Mouse (Mus musculus) MEL (cell line): ENCODE measurements around the gene Ncaph2. TPM values are rescaled to one million over a fixed set of nuclear protein-coding genes. Genes with fewer than 3 reads are reported as not detected.

ENCODE experiments used
- DNase-seq: peaks from one replicate; pipeline ENCODE4 v3.0.0; 2011; ENCODE audit warnings: low read depth, low spot score
- H3K27ac ChIP-seq: 2 replicates; pipeline ENCODE4 v1.5.1; 2012; ENCODE audit warnings: low read depth, mild to moderate bottlenecking, control low read depth, low read length, moderate library complexity; ENCODE audit not compliant: control insufficient read depth
- H3K27me3 ChIP-seq, 2 experiments: fragments of 150-350 bp in 1 of 2; sonication (generic) in 1 of 2; 2 replicates each; pipeline ENCODE4 v1.6.1; 2012; ENCODE audit warnings: low read length in 2 of 2, mild to moderate bottlenecking in 2 of 2, improper control_type of control experiment in 1 of 2, moderate library complexity in 1 of 2; ENCODE audit not compliant: insufficient read depth in 2 of 2, control insufficient read depth in 1 of 2
- H3K36me3 ChIP-seq, 2 experiments: 2 replicates each; pipeline ENCODE4 v1.6.1; 2012 to 2014; ENCODE audit warnings: low read length in 2 of 2, improper control_type of control experiment in 1 of 2, inconsistent platforms in 1 of 2, mild to moderate bottlenecking in 1 of 2; ENCODE audit not compliant: insufficient read depth in 2 of 2, control insufficient read depth in 1 of 2
- H3K4me1 ChIP-seq, 2 experiments: fragments of 150-350 bp in 1 of 2; sonication (generic) in 1 of 2; 2 replicates each; pipeline ENCODE4 v1.6.1; 2012; ENCODE audit warnings: low read length in 2 of 2, improper control_type of control experiment in 1 of 2, mild to moderate bottlenecking in 1 of 2; ENCODE audit not compliant: insufficient read depth in 2 of 2, control insufficient read depth in 1 of 2
- H3K4me3 ChIP-seq, 2 experiments: fragments of 150-350 bp in 1 of 2; sonication (generic) in 1 of 2; 2 replicates each; pipeline ENCODE4 v1.5.1; 2012; ENCODE audit warnings: low read depth in 2 of 2, low read length in 2 of 2, mild to moderate bottlenecking in 2 of 2, moderate library complexity in 2 of 2, control low read depth in 1 of 2, improper control_type of control experiment in 1 of 2; ENCODE audit not compliant: control insufficient read depth in 1 of 2, insufficient read depth in 1 of 2
- H3K79me2 ChIP-seq: 2 replicates; pipeline ENCODE4 v1.6.1; 2012; ENCODE audit warnings: mild to moderate bottlenecking, low read length, moderate library complexity; ENCODE audit not compliant: control insufficient read depth, poor library complexity, insufficient read depth
- H3K9ac ChIP-seq: 2 replicates; pipeline ENCODE4 v1.6.1; 2012; ENCODE audit warnings: low read depth, mild to moderate bottlenecking, control low read depth, low read length, moderate library complexity; ENCODE audit not compliant: control insufficient read depth, poor library complexity, severe bottlenecking
- H3K9me3 ChIP-seq: fragments of 150-350 bp; sonication (generic); replicated peaks from 2 replicates; pipeline ENCODE4 v1.6.1; 2012; ENCODE audit warnings: mild to moderate bottlenecking, low read length, improper control_type of control experiment, moderate library complexity; ENCODE audit not compliant: insufficient read depth
- BHLHE40 ChIP-seq: IDR thresholded peaks from 2 replicates; pipeline ENCODE4 v1.6.1; 2012; ENCODE audit warnings: low read depth, mild to moderate bottlenecking, inconsistent platforms, low read length, improper control_type of control experiment, borderline replicate concordance
- CHD2 ChIP-seq: IDR thresholded peaks from 2 replicates; pipeline ENCODE4 v1.6.1; 2011; ENCODE audit warnings: low read length, improper control_type of control experiment
- CTCF ChIP-seq, 3 experiments: IDR thresholded peaks in 2 of 3; conservative IDR thresholded peaks in 1 of 3; 2 replicates each; pipeline ENCODE4 v1.5.1; 2011 to 2012; ENCODE audit warnings: low read length in 3 of 3, low read depth in 2 of 3, mild to moderate bottlenecking in 2 of 3, improper control_type of control experiment in 1 of 3, inconsistent platforms in 1 of 3, mixed read lengths in 1 of 3, moderate library complexity in 1 of 3; ENCODE audit not compliant: control insufficient read depth in 1 of 3, insufficient read depth in 1 of 3, poor library complexity in 1 of 3, severe bottlenecking in 1 of 3
- ELF1 ChIP-seq: IDR thresholded peaks from 2 replicates; pipeline ENCODE4 v1.6.1; 2014; ENCODE audit warnings: low read depth, mild to moderate bottlenecking, inconsistent platforms, low read length, improper control_type of control experiment, moderate library complexity
- EP300 ChIP-seq, 2 experiments: IDR thresholded peaks; 2 replicates each; pipeline ENCODE4 v1.6.1; 2011; ENCODE audit warnings: improper control_type of control experiment in 2 of 2, low read length in 2 of 2, low read depth in 1 of 2, mild to moderate bottlenecking in 1 of 2
- GATA1 ChIP-seq: IDR thresholded peaks from 2 replicates; pipeline ENCODE4 v1.6.1; 2011; ENCODE audit warnings: low read depth, low read length, improper control_type of control experiment
- HCFC1 ChIP-seq: IDR thresholded peaks from 2 replicates; pipeline ENCODE4 v1.6.1; 2012; ENCODE audit warnings: low read depth, mild to moderate bottlenecking, inconsistent platforms, low read length, improper control_type of control experiment, moderate library complexity
- KAT2A ChIP-seq: conservative IDR thresholded peaks from 2 replicates; pipeline ENCODE4 v1.6.1; 2012; ENCODE audit warnings: low read depth, low read length, improper control_type of control experiment, inconsistent platforms
- MAFK ChIP-seq: IDR thresholded peaks from 2 replicates; pipeline ENCODE4 v1.6.1; 2011; ENCODE audit warnings: low read depth, mild to moderate bottlenecking, low read length, improper control_type of control experiment, borderline replicate concordance
- MAZ ChIP-seq: IDR thresholded peaks from 2 replicates; pipeline ENCODE4 v1.6.1; 2012; ENCODE audit warnings: low read depth, mild to moderate bottlenecking, inconsistent platforms, low read length, improper control_type of control experiment
- NRF1 ChIP-seq: IDR thresholded peaks from 2 replicates; pipeline ENCODE4 v1.6.1; 2014; ENCODE audit warnings: low read depth, mild to moderate bottlenecking, inconsistent platforms, low read length, improper control_type of control experiment, moderate library complexity; ENCODE audit not compliant: poor library complexity, insufficient read depth, severe bottlenecking
- POLR2AphosphoS2 ChIP-seq: IDR thresholded peaks from 2 replicates; pipeline ENCODE4 v1.6.1; 2011; ENCODE audit warnings: low read length, improper control_type of control experiment
- RAD21 ChIP-seq: IDR thresholded peaks from 2 replicates; pipeline ENCODE4 v1.6.1; 2011; ENCODE audit warnings: mild to moderate bottlenecking, low read depth, low read length, improper control_type of control experiment
- RCOR1 ChIP-seq: IDR thresholded peaks from 2 replicates; pipeline ENCODE4 v1.6.1; 2012; ENCODE audit warnings: low read depth, mild to moderate bottlenecking, inconsistent platforms, low read length, improper control_type of control experiment
- SIN3A ChIP-seq: IDR thresholded peaks from 2 replicates; pipeline ENCODE4 v1.6.1; 2012; ENCODE audit warnings: low read length, improper control_type of control experiment, inconsistent platforms
- SMC3 ChIP-seq: IDR thresholded peaks from 2 replicates; pipeline ENCODE4 v1.6.1; 2011; ENCODE audit warnings: low read depth, low read length, improper control_type of control experiment
- TCF12 ChIP-seq: IDR thresholded peaks from 2 replicates; pipeline ENCODE4 v1.6.1; 2014; ENCODE audit warnings: low read depth, mild to moderate bottlenecking, inconsistent platforms, low read length, improper control_type of control experiment, moderate library complexity
- USF1 ChIP-seq: IDR thresholded peaks from 2 replicates; pipeline ENCODE4 v1.6.1; 2014; ENCODE audit warnings: low read depth, mild to moderate bottlenecking, inconsistent platforms, low read length, improper control_type of control experiment, moderate library complexity
- ZC3H11A ChIP-seq: IDR thresholded peaks from 2 replicates; pipeline ENCODE4 v1.6.1; 2012; ENCODE audit warnings: low read depth, mild to moderate bottlenecking, inconsistent platforms, low read length, improper control_type of control experiment
- ZKSCAN1 ChIP-seq: IDR thresholded peaks from 2 replicates; pipeline ENCODE4 v1.6.1; 2012; ENCODE audit warnings: low read depth, mild to moderate bottlenecking, inconsistent platforms, low read length, improper control_type of control experiment, moderate library complexity
- ZMIZ1 ChIP-seq: IDR thresholded peaks from 2 replicates; pipeline ENCODE4 v1.6.1; 2012; ENCODE audit warnings: low read depth, mild to moderate bottlenecking, inconsistent platforms, low read length, improper control_type of control experiment, moderate library complexity
- polyA plus RNA-seq, 2 experiments: library from polyadenylated mRNA; stranded (reverse) in 1 of 2; unstranded in 1 of 2; fragments of >175 nt in 1 of 2; fragments of >200 nt in 1 of 2; gene quantifications; 2 replicates each; pipeline versions ENCODE4 v1.2.1 to v1.2.4; 2012; ENCODE audit warnings: low replicate concordance in 2 of 2, low read depth in 1 of 2; ENCODE audit not compliant: insufficient read length in 2 of 2, insufficient read depth in 1 of 2, missing spikeins in 1 of 2
- total RNA-seq: library from RNA; depleted of rRNA; stranded (reverse); fragments of 300-350 nt; gene quantifications from 2 replicates; pipeline ENCODE4 v1.2.3, GENCODE M21; 2012

Gene Ncaph2
- total and polyA plus RNA-seq, 3 experiments, result 137 to 165 (median 160) TPM

DNA sequence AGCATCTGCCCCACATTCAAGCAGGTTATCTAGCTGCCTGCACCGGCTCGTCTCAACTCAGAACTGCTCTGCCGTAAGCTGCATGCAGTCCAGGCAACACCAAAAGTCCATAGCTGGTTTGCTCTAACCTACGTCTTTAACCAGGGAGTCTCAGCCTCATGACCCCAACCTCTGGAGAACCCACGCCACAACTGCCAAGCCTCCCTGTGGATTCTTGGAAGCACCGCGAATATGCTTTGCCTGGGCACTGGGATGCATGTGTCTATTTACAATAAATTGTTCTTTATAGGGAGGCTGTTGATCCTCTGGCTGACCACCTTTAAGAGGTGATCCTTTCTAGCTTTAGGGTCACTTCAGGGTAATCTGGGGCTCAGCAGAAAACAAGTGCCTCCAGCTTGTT, 17.0 kb downstream of the Ncaph2 start:
- no peaks in the 10 kb centered on the region for H3K9me3 ChIP-seq
- peak overlapping the region; percentile 90 for H3K9ac ChIP-seq
- 0 out of 4 replicates have a peak, but pooled peaks cover 0 to 3% of the 10 kb centered on the region in 2 experiments for H3K4me1 ChIP-seq
- H3K79me2 ChIP-seq, result peaks cover 20% of the 10 kb centered on the region
- no peak overlapping the region for H3K27ac ChIP-seq
- H3K27me3 ChIP-seq, result no peaks in the 10 kb centered on the region
- TF ChIP-seq NRF1 (no peak), KAT2A (no peak), ZMIZ1 (no peak), SIN3A (no peak), SMC3 (no peak), EP300 (IDR thresholded peaks at IDR 0.05; ENCODE audit: low read depth in 1 of 2, low read length in 2 of 2) (no peak), ZC3H11A (no peak), ELF1 (no peak), CTCF (IDR thresholded peaks at IDR 0.05 in 2 of 3, conservative IDR thresholded peaks at IDR 0.05 in 1 of 3; ENCODE audit: control insufficient read depth in 1 of 3, insufficient read depth in 1 of 3, low read depth in 2 of 3, low read length in 3 of 3, poor library complexity in 1 of 3, severe bottlenecking in 1 of 3) (no peak), BHLHE40 (no peak), MAZ (no peak), USF1 (no peak), CHD2 (no peak), MAFK (no peak), TCF12 (no peak)
- H3K4me3 ChIP-seq, result peak overlapping the region; percentile 63 to 76
- DNase-seq, result peak; percentile 31
- H3K36me3 ChIP-seq, result peaks cover 3 to 5% of the 10 kb centered on the region in 2 experiments; a peak in 3 of 4 replicates

- peak; percentile 93 for DNase-seq
- Histone ChIP-seq H3K4me3 (peak overlapping the region; percentile 63 to 76), H3K36me3 (peaks cover 3 to 5% of the 10 kb centered on the region in 2 experiments; a peak in 3 of 4 replicates), H3K9ac (peak overlapping the region; percentile 90), H3K27ac (peak overlapping the region; percentile 80), H3K4me1 (0 out of 4 replicates have a peak, but pooled peaks cover 0 to 3% of the 10 kb centered on the region in 2 experiments), H3K79me2 (peaks cover 20% of the 10 kb centered on the region), H3K27me3 (no peaks in the 10 kb centered on the region), H3K9me3 (no peaks in the 10 kb centered on the region)
- TF ChIP-seq POLR2AphosphoS2 (peak; percentile 83), SMC3 (peak; percentile 32), ZMIZ1 (peak; percentile 31; the same call in 1 of the 2 replicates), ELF1 (no peak), NRF1 (0 out of 2 replicates have a peak, but pooled peaks have one; percentile 24), CTCF (IDR thresholded peaks at IDR 0.05 in 2 of 3, conservative IDR thresholded peaks at IDR 0.05 in 1 of 3; ENCODE audit: control insufficient read depth in 1 of 3, insufficient read depth in 1 of 3, low read depth in 2 of 3, low read length in 3 of 3, poor library complexity in 1 of 3, severe bottlenecking in 1 of 3) (peak; percentile 52 to 80 (median 71); a peak in 5 of 6 replicates), GATA1 (0 out of 2 replicates have a peak, but pooled peaks have one; percentile 6), RCOR1 (no peak), USF1 (no peak), RAD21 (peak; percentile 25; the same call in 1 of the 2 replicates), ZKSCAN1 (0 out of 2 replicates have a peak, but pooled peaks have one; percentile 6), HCFC1 (0 out of 2 replicates have a peak, but pooled peaks have one; percentile 35)
These were observed 17.7 kb downstream of the Ncaph2 start for GRCm38 (mm10) chr15:89373027-89373761.
